Mouse (Mus musculus): ENCODE data around the gene Mpv17.

GRCm38 (mm10) chr5:31105814-31106335 is 48.2 kb downstream of the Mpv17 start, which contains the start of gene Dnajc5g:
- TF ChIP-seq CTCF (IDR thresholded peaks at IDR 0.05; ENCODE audit: borderline replicate concordance, control insufficient read depth, extremely low read depth, insufficient read depth, low read length, poor library complexity) (no peak), POLR2A (IDR thresholded peaks at IDR 0.05; ENCODE audit: control insufficient read depth, extremely low read depth, insufficient read depth, low read length, poor library complexity) (no peak)
